Mouse (Mus musculus) kidney, adult 10 weeks (tissue): ENCODE measurements around the gene B020004J07Rik. TPM values are rescaled to one million over a fixed set of nuclear protein-coding genes. Genes with fewer than 3 reads are reported as not detected.

Experiments
- polyA plus RNA-seq: library from polyadenylated mRNA; stranded (reverse); fragments of 350-450 nt; fragmentation: Illumina TruSeq; extraction: RNeasy Lipid Tissue Mini Kit (QIAGEN cat#74804); gene quantifications from one replicate; pipeline ENCODE4 v1.2.3, GENCODE M21; 2014; ENCODE audit warnings: low read depth, low replicate concordance

The B020004J07Rik gene
- polyA plus RNA-seq, result not detected

GRCm38 (mm10) chr4:101843923-101844322 lies at the start of gene B020004J07Rik:
Gene B020004J07Rik, minus strand, starts transcription at chr4:101844023.

Other genes with a start within 250 kb of the B020004J07Rik start
- 66.5 TPM for gene Leprot, start 196.3 kb downstream of the B020004J07Rik start, polyA plus RNA-seq
- gene Lepr, start 126.6 kb downstream of the B020004J07Rik start, polyA plus RNA-seq, result 34.0 TPM
- not detected for gene C130073F10Rik, start 49.8 kb upstream of the B020004J07Rik start, polyA plus RNA-seq
- not detected for gene Gm12800, start 65.1 kb upstream of the B020004J07Rik start, polyA plus RNA-seq
- gene Gm12794, start 96.4 kb upstream of the B020004J07Rik start, polyA plus RNA-seq, result not detected
- not detected for gene Gm12790, start 137.0 kb upstream of the B020004J07Rik start, polyA plus RNA-seq
- gene Gm12789, start 142.6 kb upstream of the B020004J07Rik start, polyA plus RNA-seq, result not detected
- gene Pde4b, start 243.5 kb upstream of the B020004J07Rik start, polyA plus RNA-seq, result 17.4 TPM